In genomic region chr13:80267131-80267530, GRCm38 (mm10) we compare ENCODE assay signal across 27 mouse cellular contexts.
"Had no signal": no experiment of that assay in that cellular context is flagged by ENCODE, and none has a peak within 500 bp of the region (broad histone marks: within the 10 kb centered on the region; RNA-seq: fewer than 3 reads in every experiment).

No protein-coding gene starts in this region.

- H3K9ac ChIP-seq: embryonic facial prominence, embryonic 12.5 days; embryonic facial prominence, embryonic 13.5 days; embryonic facial prominence, embryonic 15.5 days; forebrain, embryonic 12.5 days; forebrain, embryonic 13.5 days; forebrain, embryonic 15.5 days; forebrain, postnatal 0 days had no signal

- H3K27ac ChIP-seq: embryonic facial prominence, embryonic 10.5 days; embryonic facial prominence, embryonic 12.5 days; embryonic facial prominence, embryonic 13.5 days; embryonic facial prominence, embryonic 15.5 days; forebrain, embryonic 10.5 days; forebrain, embryonic 12.5 days; forebrain, embryonic 13.5 days; forebrain, embryonic 15.5 days; heart, adult 2 months; heart, embryonic 10.5 days had no signal

- H3K4me1 ChIP-seq: embryonic facial prominence, embryonic 10.5 days; embryonic facial prominence, embryonic 12.5 days; embryonic facial prominence, embryonic 13.5 days; embryonic facial prominence, embryonic 15.5 days; forebrain, embryonic 10.5 days; forebrain, embryonic 12.5 days; forebrain, embryonic 13.5 days; forebrain, embryonic 15.5 days; heart, embryonic 10.5 days had no signal

- DNase-seq: cerebellum, adult 2 months; cerebellum, adult 8-10 months; cerebellum, adult 9-10 months; cerebellum, adult 9-11 months; cerebellum, postnatal 25 days; cerebellum, postnatal 36 days; embryo, embryonic 11 days; forebrain, postnatal 0 days; gastrocnemius, postnatal 10 days; gastrocnemius, postnatal 14 days; gastrocnemius, postnatal 25 days; gastrocnemius, postnatal 36 days; heart, adult 11 months; heart, adult 18-20 months; heart, adult 2 months had no signal

- H3K36me3 ChIP-seq: embryonic facial prominence, embryonic 10.5 days; embryonic facial prominence, embryonic 12.5 days; embryonic facial prominence, embryonic 13.5 days; embryonic facial prominence, embryonic 15.5 days; forebrain, embryonic 10.5 days; forebrain, embryonic 12.5 days; forebrain, embryonic 15.5 days; heart, embryonic 10.5 days had no signal

- ATAC-seq: forebrain, embryonic 13.5 days; forebrain, embryonic 14.5 days; forebrain, embryonic 15.5 days; forebrain, embryonic 16.5 days; forebrain, postnatal 0 days had no signal

- H3K4me2 ChIP-seq: embryonic facial prominence, embryonic 12.5 days; embryonic facial prominence, embryonic 13.5 days; embryonic facial prominence, embryonic 15.5 days; forebrain, embryonic 12.5 days; forebrain, embryonic 13.5 days; forebrain, embryonic 15.5 days had no signal

- H3K9me3 ChIP-seq: embryonic facial prominence, embryonic 10.5 days; embryonic facial prominence, embryonic 12.5 days; embryonic facial prominence, embryonic 13.5 days; embryonic facial prominence, embryonic 15.5 days; forebrain, embryonic 10.5 days; forebrain, embryonic 12.5 days; forebrain, embryonic 13.5 days; forebrain, embryonic 15.5 days; heart, embryonic 10.5 days had no signal

- H3K27me3 ChIP-seq: embryonic facial prominence, embryonic 12.5 days; embryonic facial prominence, embryonic 13.5 days; embryonic facial prominence, embryonic 15.5 days; forebrain, embryonic 12.5 days; forebrain, embryonic 13.5 days; forebrain, embryonic 15.5 days had no signal

- H3K4me3 ChIP-seq: embryonic facial prominence, embryonic 10.5 days; embryonic facial prominence, embryonic 12.5 days; embryonic facial prominence, embryonic 13.5 days; embryonic facial prominence, embryonic 15.5 days; erythroblast, embryonic 14.5 days; forebrain, embryonic 10.5 days; forebrain, embryonic 12.5 days; forebrain, embryonic 13.5 days; forebrain, embryonic 15.5 days; heart, adult 2 months; heart, embryonic 10.5 days had no signal
